Mouse (Mus musculus) CH12.LX (cell line): ENCODE measurements around the gene Medag.
A peak's percentile ranks its signal among the peaks of the same experiment; 100 is the strongest.

ENCODE experiments used
- CHD2 ChIP-seq: IDR thresholded peaks from 2 replicates; pipeline ENCODE4 v1.6.1; 2011; ENCODE audit warnings: low read length, improper control_type of control experiment
- CTCF ChIP-seq, 2 experiments: IDR thresholded peaks in 1 of 2; conservative IDR thresholded peaks in 1 of 2; 2 replicates each; pipeline ENCODE4 v1.5.1; 2011 to 2012; ENCODE audit warnings: low read depth in 2 of 2, low read length in 2 of 2, improper control_type of control experiment in 1 of 2, inconsistent platforms in 1 of 2, mild to moderate bottlenecking in 1 of 2, moderate library complexity in 1 of 2
- E2F4 ChIP-seq: IDR thresholded peaks from 2 replicates; pipeline ENCODE4 v1.6.1; 2011; ENCODE audit warnings: low read depth, low read length, improper control_type of control experiment; ENCODE audit not compliant: insufficient replicate concordance
- EP300 ChIP-seq: IDR thresholded peaks from 2 replicates; pipeline ENCODE4 v1.6.1; 2011; ENCODE audit warnings: low read length, improper control_type of control experiment
- MAX ChIP-seq: IDR thresholded peaks from 2 replicates; pipeline ENCODE4 v1.6.1; 2011; ENCODE audit warnings: low read length, improper control_type of control experiment
- MAZ ChIP-seq: IDR thresholded peaks from 2 replicates; pipeline ENCODE4 v1.6.1; 2012; ENCODE audit warnings: low read depth, mild to moderate bottlenecking, inconsistent platforms, low read length, improper control_type of control experiment, moderate library complexity
- MEF2A ChIP-seq: IDR thresholded peaks from 2 replicates; pipeline ENCODE4 v1.6.1; 2014; ENCODE audit warnings: low read depth, mild to moderate bottlenecking, inconsistent platforms, low read length, improper control_type of control experiment, borderline replicate concordance
- MXI1 ChIP-seq: IDR thresholded peaks from 2 replicates; pipeline ENCODE4 v1.6.1; 2011; ENCODE audit warnings: mild to moderate bottlenecking, low read depth, low read length, improper control_type of control experiment

GRCm38 (mm10) chr5:149375889-149376212 is 35.7 kb upstream of the Medag start:
- TF ChIP-seq MAX (peak; percentile 67; the same call in 1 of the 2 replicates), CTCF (conservative IDR thresholded peaks at IDR 0.05 in 1 of 2, IDR thresholded peaks at IDR 0.05 in 1 of 2; ENCODE audit: low read depth in 2 of 2, low read length in 2 of 2) (peak; percentile 86 to 87), EP300 (no peak), E2F4 (no peak), CHD2 (no peak), MEF2A (no peak), MAZ (no peak), MXI1 (no peak)
